Mouse (Mus musculus) liver, adult 2 months (tissue): ENCODE results near the gene Dnttip2.
"Not testable (repeated sequence)": the region's sequence is repeated elsewhere in the genome, so short reads cannot be mapped to it uniquely, and the experiment has no call there.

Source experiments
- CTCF ChIP-seq: fragments of 200-500 bp; IDR thresholded peaks from 2 replicates; pipeline ENCODE4 v1.5.1; 2011; ENCODE audit warnings: low read depth, low read length, control low read depth
- POLR2A ChIP-seq: fragments of 200-500 bp; IDR thresholded peaks from 2 replicates; pipeline ENCODE4 v1.6.1; 2011; ENCODE audit warnings: low read length, control low read depth; ENCODE audit not compliant: insufficient read depth; ENCODE audit errors: extremely low read depth

GRCm38 (mm10) chr3:122272565-122272964 lies 1.6 kb upstream of the Dnttip2 start:
- not testable (repeated sequence) for TF ChIP-seq CTCF, POLR2A
